Mouse (Mus musculus): ENCODE measurements around the gene Mrpl33.

Mrpl33 gene

DNA sequence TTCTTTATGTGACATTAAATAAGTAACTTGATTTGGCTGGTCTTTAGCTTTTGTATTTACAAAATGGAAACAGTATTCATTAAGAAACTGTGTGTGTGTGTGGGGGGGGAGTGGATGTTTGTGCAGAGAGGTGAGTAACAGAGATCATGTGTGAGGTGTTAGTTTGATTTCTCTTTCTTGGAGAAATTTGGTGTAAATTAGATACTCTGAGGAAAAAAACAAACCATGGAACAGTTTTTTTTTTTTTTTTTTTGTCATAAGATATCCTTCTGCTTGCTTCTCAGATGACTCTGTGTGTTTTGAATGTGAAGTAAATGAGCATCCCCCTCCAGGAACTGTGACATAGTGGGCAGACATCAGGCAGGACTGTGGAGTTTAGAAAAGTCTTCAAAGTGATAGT lies 102.7 kb downstream of the Mrpl33 start:
- no peak for DNase-seq

- no peak for DNase-seq
Measured at GRCm38 (mm10) chr5:31704971-31705370, 108.2 kb downstream of the Mrpl33 start.

GRCm38 (mm10) chr5:31706826-31707225 lies 110.1 kb downstream of the Mrpl33 start:
- no peak for DNase-seq

GRCm38 (mm10) chr5:31709389-31709788 lies 112.7 kb downstream of the Mrpl33 start:
- no peak for DNase-seq

DNA sequence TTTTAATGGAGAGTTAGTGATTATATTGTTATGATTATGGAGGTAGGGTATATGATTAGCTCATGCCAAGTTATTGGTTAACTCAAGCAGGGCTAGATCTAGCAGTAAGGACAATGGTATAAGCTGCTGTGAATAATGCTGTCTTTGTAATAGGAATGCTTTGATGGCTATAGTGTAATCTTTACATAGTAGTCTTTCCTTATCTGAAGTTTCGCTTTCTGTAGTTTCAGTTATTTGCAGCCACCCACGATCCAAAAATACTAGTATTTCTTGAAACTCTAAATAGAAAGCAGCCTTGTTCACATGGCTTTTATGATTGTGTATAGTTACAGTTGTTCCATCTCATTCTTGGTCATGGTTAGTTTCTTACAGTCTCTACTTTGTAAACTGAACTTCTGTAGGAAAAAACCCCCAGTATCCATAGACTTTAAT lies 116.6 kb downstream of the Mrpl33 start:
- no peak for DNase-seq

DNA sequence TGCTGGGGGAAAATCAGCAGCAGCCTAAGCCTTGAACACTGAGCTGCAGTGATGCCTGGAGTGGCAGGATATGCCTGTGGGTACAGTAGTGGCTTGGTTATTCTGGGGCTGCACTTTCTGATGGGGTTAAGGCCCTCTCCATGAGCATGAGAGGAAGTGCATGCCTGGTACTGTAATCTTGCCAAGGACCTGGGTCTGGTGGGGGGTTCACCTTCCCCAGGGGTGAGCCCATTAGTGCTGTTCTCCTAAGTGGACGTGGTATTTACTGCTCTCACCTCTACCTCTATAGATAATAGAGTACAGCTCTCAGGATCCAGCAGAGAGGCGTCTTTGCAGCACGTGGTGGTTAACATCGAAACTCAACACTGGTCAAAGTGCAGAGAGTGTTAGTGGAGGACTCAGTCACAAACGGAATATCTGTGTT lies 117.1 kb downstream of the Mrpl33 start:
- no peak for DNase-seq

All from cerebellum, postnatal 25 days (tissue).